Mouse (Mus musculus) liver, embryonic 11.5 days (tissue): Measurements from ENCODE around the gene Ifit3b. TPM values are rescaled to one million over a fixed set of nuclear protein-coding genes. Genes with fewer than 3 reads are reported as not detected.
"Not testable (repeated sequence)": the region's sequence is repeated elsewhere in the genome, so short reads cannot be mapped to it uniquely, and the experiment has no call there.

Experiments
- ATAC-seq: fragments of 200-750 bp; cut with Nextera tagmentation; replicated peaks from 2 replicates; pipeline ENCODE4 v1.8.0; 2017; ENCODE audit warnings: moderate number of reproducible peaks, mild to moderate bottlenecking, moderate TSS enrichment, moderate library complexity; ENCODE audit not compliant: low FRiP score
- DNase-seq: peaks from one replicate; pipeline ENCODE4 v3.0.0-alpha.2; 2017; ENCODE audit warnings: low spot score
- H3K27ac ChIP-seq: fragments of 300-500 bp; sonication (generic); 2 replicates; pipeline ENCODE4 v1.5.1; 2014; ENCODE audit warnings: mild to moderate bottlenecking, low read depth, low read length, control low read depth
- H3K27me3 ChIP-seq: fragments of 300-500 bp; sonication (generic); replicated peaks from 2 replicates; pipeline ENCODE4 v1.6.1; 2014; ENCODE audit warnings: low read length, mixed read lengths; ENCODE audit not compliant: control insufficient read depth, insufficient read depth
- H3K36me3 ChIP-seq: fragments of 300-500 bp; sonication (generic); 2 replicates; pipeline ENCODE4 v1.6.1; 2014; ENCODE audit warnings: mild to moderate bottlenecking, low read length, moderate library complexity, mixed read lengths; ENCODE audit not compliant: control insufficient read depth, insufficient read depth
- H3K4me1 ChIP-seq: fragments of 300-500 bp; sonication (generic); replicated peaks from 2 replicates; pipeline ENCODE4 v1.6.1; 2014; ENCODE audit warnings: low read length, mixed read lengths; ENCODE audit not compliant: control insufficient read depth, insufficient read depth
- H3K4me2 ChIP-seq: fragments of 300-500 bp; sonication (generic); 2 replicates; pipeline ENCODE4 v1.6.1; 2014; ENCODE audit warnings: mild to moderate bottlenecking, control low read depth, moderate library complexity
- H3K4me3 ChIP-seq: fragments of 300-500 bp; sonication (generic); 2 replicates; pipeline ENCODE4 v1.5.1; 2014; ENCODE audit warnings: low read depth, low read length, control low read depth
- H3K9ac ChIP-seq: fragments of 300-500 bp; sonication (generic); 2 replicates; pipeline ENCODE4 v1.6.1; 2014; ENCODE audit warnings: low read depth, low read length, control low read depth
- H3K9me3 ChIP-seq: fragments of 300-500 bp; sonication (generic); 2 replicates; pipeline ENCODE4 v1.6.1; 2016; ENCODE audit warnings: low read length, inconsistent platforms, mixed read lengths; ENCODE audit not compliant: control insufficient read depth
- WGBS: fragments of 180-500 bp; shearing (Covaris S2); extraction: QIAGEN DNeasy Blood & Tissue Kit; methylation state at CpG from one replicate; pipeline ENCODE4 v1.1.7; 2014; 5-methylcytosine and 5-hydroxymethylcytosine counted together
- polyA plus RNA-seq: library from polyadenylated mRNA; unstranded; fragments of >200 nt; fragmentation: Nextera tagmentation; extraction: Ambion mirVana; gene quantifications from 2 replicates; pipeline ENCODE4 v1.2.1, GENCODE M21; 2014

Gene Ifit3b
- not detected in 2 replicates for polyA plus RNA-seq

DNA sequence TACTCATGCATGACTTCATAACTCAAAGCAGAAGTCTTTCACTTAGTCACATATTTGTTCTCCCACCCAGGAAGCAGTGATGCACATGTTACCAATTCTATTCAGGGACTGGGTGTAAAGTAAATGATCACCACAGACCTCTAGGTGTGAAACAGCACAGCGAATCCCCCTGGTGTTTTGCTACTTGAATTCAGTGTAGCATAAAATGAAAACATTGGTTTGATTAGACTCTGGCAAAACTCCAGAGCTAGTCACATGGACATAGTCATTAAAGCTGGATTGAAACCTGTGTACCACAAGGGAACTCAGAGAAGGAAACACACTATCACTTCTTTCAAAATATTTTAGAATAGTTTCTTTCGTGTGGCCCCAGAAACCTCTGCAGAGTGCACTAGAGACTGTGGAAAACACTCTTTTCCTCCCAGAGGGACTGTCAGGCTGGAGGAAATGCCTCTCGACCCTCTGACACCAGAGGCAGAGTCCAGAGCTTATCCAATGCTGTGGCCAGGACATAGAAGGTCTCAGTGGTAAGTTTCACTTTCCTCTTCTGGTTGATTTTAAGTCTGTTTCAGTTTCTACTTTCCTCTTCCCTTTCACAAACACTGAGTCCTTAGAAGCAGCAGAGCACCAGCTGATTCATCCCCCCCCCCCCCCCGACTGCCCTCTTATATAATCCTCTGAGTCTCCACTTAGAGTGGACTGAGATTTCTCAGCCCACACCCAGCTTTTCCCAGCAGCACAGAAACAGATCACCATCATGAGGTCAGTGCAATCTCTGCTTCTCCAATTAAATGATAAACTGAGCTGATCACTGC lies at the start of gene Ifit3b:
TSS of gene Ifit3b (plus strand) at position 734 of the 815 bp plus-strand sequence.
- not testable (repeated sequence) for ATAC-seq, H3K9ac ChIP-seq, H3K36me3 ChIP-seq, H3K9me3 ChIP-seq, H3K4me2 ChIP-seq, DNase-seq, H3K4me3 ChIP-seq, H3K27me3 ChIP-seq, H3K4me1 ChIP-seq, H3K27ac ChIP-seq
- WGBS: 46% methylated on average over 4 of the region's 4 CpGs

DNA sequence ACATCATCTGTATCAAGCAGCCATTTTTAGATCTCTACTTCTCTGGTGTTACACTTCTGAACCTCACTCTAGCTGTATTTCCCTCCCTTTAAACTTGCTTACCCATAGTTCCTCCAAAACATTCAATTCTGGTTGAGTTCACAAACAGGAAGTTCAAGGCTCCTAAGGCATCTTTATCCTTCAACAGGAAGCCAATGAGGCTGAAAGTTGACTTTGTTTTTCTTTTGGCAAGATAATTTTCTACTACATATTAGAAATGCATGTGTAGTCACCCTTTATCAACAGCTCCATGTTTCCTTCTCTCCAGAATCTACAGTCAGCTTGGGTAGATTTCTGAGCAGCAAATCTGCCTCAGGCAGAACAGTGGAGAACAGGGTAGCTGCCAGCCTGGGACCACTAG lies 45.2 kb upstream of the Ifit3b start:
- H3K27ac ChIP-seq: no peak overlapping the region
- H3K36me3 ChIP-seq: no peaks in the 10 kb centered on the region
- ATAC-seq: no peak; the same call in 1 of the 2 replicates
- H3K4me1 ChIP-seq: no peaks in the 10 kb centered on the region
- H3K4me3 ChIP-seq: no peak overlapping the region
- no peak for DNase-seq
- H3K9ac ChIP-seq: no peak overlapping the region
- H3K27me3 ChIP-seq: no peaks in the 10 kb centered on the region
- no peak overlapping the region for H3K4me2 ChIP-seq
- no peaks in the 10 kb centered on the region for H3K9me3 ChIP-seq

DNA sequence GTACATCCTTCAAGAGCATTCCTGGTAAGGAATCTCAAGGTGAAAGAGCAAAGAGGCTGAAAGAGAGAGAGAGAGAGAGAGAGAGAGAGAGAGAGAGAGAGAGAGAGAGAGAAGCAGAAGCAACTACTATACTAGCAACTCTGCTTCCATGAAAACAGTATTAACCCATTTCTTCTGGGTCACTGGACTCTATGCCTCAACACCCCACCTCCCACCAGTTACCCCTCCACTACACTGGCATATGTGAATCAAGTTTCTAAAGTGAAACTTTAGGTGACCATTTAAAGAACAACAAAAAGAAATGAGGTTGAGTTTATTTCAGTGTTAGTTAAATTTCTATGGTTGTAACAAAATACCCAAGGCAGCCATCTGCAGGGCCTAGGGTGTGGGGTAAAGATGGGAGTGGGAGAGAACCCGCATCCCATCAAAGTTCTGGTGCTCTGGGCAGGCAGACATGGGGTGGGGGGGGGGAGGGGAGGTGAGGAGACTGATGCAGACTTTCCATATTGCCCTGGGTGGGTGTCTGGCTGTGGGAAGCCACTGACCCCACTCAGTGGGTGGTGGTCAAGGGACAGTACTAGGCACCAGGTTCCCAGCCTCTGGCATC lies 41.5 kb upstream of the Ifit3b start:
- Histone ChIP-seq H3K4me1 (no peaks in the 10 kb centered on the region), H3K27ac (no peak overlapping the region), H3K9me3 (no peaks in the 10 kb centered on the region), H3K9ac (no peak overlapping the region), H3K4me2 (no peak overlapping the region), H3K36me3 (no peaks in the 10 kb centered on the region), H3K4me3 (no peak overlapping the region), H3K27me3 (no peaks in the 10 kb centered on the region)
- WGBS: 94% methylated on average over 1 of the region's 1 CpGs
- no peak for DNase-seq
- ATAC-seq: no peak

DNA sequence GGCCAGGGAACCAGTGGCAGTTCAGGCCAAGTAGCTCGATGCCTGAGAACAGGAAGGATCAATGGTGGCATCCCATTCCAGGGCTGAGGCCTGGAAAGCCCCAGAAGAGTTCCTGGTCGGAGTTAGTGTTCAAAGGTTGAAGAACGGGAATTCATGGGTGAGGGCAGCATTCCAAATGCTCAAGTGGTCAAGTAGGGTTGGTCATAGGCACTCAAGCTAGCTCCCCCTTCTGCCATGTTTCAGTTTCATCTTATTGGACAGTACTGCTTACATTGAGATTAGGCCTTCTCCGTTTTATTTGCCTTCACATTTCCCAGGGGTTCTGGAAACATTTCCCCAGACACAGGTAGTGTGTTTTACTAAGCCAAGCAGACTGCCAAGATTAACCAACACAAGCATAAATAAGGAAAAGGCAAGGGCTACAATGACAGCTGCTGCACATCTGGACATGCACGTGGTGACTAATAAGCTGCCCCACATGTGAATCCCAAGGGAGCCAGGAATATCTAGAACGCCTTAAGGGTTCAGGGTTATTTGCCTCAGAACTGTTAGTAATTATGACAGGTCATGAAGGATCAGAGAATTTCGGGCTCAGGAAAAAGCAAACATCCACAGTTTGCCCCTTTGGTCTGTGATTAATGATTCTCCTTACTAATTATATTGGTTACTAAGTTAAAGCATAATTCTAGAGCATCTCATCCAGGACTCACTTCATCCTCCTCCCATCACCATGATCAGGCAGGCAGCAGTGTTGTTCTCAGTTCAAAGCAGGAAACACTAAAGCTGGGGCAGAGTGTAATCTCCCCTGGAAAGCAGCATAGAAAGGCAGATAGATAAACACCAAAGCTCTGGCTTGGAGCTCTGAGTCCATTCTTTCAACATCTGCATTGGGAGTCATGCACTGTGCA lies 38.5 kb upstream of the Ifit3b start:
- Histone ChIP-seq H3K27me3 (no peaks in the 10 kb centered on the region), H3K9me3 (no peaks in the 10 kb centered on the region), H3K27ac (no peak overlapping the region), H3K9ac (no peak overlapping the region), H3K4me2 (no peak overlapping the region), H3K36me3 (no peaks in the 10 kb centered on the region), H3K4me3 (no peak overlapping the region), H3K4me1 (no peaks in the 10 kb centered on the region)
- DNase-seq (no peak), ATAC-seq (no peak)
- WGBS: 73% methylated on average over 7 of the region's 7 CpGs

DNA sequence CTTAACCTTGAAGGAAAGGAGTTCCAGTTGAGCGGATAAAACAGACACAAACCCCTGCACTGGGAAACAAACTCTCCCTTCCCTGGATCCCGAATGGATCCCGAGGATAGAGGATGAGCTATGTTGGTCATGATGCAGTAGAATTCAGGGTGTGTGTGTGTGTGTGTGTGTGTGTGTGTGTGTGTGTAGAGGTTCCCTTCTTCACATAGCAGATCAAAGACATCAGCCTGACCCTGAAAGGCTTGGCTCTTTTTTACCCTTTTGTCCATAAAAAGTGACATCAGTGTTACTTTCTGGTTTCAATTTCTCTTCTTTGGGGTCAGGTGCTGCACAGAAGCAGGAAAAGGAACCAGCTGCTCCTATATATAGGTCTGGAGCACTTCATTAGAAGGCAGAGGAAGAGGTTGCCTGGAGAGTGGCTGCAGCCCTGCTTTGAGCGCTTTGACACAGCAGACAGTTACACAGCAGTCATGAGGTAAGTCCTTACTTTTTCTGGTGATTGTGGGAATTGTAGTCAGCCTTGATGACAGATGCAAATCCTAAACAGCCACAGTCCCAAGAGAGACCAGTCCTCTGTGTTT lies 37.8 kb upstream of the Ifit3b start:
- no peak overlapping the region for H3K27ac ChIP-seq
- H3K4me3 ChIP-seq: no peak overlapping the region
- no peaks in the 10 kb centered on the region for H3K9me3 ChIP-seq
- DNase-seq: no peak
- H3K4me2 ChIP-seq: no peak overlapping the region
- H3K4me1 ChIP-seq: no peaks in the 10 kb centered on the region
- H3K9ac ChIP-seq: no peak overlapping the region
- 76% methylated on average over 4 of the region's 4 CpGs for WGBS
- ATAC-seq: no peak
- H3K27me3 ChIP-seq: no peaks in the 10 kb centered on the region
- H3K36me3 ChIP-seq: no peaks in the 10 kb centered on the region

DNA sequence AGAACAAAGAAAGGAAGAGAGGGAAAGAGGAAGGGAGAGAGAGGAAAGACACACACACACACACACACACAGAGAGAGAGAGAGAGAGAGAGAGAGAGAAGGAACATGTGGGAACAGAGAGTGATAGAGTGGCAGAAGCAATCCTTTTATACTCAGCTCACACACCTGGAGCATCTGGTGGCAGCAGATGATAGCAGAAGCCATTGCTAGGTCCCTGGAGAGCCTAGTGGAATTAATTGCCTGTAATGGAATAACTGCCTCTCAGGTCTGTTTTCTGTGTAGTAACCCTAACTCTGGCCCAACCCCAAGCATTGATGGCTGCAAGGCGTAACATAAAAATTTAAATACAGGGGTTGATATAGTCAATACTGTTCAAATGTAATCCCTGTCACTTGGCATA lies 36.7 kb upstream of the Ifit3b start:
- Histone ChIP-seq H3K27me3 (no peaks in the 10 kb centered on the region), H3K36me3 (no peaks in the 10 kb centered on the region), H3K4me1 (no peaks in the 10 kb centered on the region), H3K4me2 (no peak overlapping the region), H3K4me3 (no peak overlapping the region), H3K27ac (no peak overlapping the region), H3K9me3 (no peaks in the 10 kb centered on the region), H3K9ac (no peak overlapping the region)
- WGBS: 85% methylated on average over 1 of the region's 1 CpGs
- ATAC-seq (no peak), DNase-seq (no peak)

DNA sequence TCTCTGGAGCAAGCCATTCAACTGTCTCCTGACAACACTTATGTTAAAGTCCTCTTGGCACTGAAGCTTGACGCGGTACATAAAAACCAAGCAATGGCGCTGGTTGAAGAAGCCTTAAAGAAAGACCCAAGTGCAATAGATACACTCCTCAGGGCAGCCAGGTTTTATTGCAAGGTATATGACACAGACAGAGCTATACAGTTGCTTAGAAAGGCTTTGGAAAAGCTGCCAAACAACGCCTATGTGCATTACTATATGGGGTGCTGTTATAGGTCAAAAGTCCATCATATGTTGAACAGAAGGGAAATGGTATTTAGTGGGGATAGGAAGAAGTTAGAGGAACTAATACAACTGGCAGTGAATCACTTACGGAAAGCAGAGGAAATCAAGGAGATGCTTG lies 34.1 kb upstream of the Ifit3b start:
- H3K4me1 ChIP-seq: no peaks in the 10 kb centered on the region
- no peak overlapping the region for H3K27ac ChIP-seq
- H3K27me3 ChIP-seq: no peaks in the 10 kb centered on the region
- no peaks in the 10 kb centered on the region for H3K36me3 ChIP-seq
- no peak overlapping the region for H3K9ac ChIP-seq
- WGBS: 90% methylated on average over 5 of the region's 5 CpGs
- no peaks in the 10 kb centered on the region for H3K9me3 ChIP-seq
- H3K4me3 ChIP-seq: no peak overlapping the region
- ATAC-seq (no peak), DNase-seq (no peak)
- no peak overlapping the region for H3K4me2 ChIP-seq

DNA sequence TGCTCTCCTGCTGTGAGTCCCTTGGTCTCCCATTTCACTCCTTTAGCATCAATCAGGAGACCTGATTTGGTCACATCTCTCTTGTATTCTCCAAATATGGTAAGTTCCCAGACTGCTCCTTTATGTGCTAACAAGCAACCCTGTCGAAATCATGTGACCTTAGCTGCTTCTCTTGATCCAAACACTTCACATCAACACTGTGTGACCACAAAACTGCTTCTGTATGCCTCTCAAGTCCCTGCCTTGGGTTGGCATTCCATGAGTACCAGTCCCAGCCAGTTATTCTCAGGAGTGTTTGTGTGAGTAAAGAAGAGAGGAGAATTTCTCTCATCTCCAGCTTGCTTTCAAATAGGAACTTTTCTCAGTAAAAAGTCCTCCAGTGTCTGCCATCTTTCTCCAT lies 30.6 kb upstream of the Ifit3b start:
- Histone ChIP-seq H3K27me3 (no peaks in the 10 kb centered on the region), H3K36me3 (no peaks in the 10 kb centered on the region), H3K9ac (no peak overlapping the region), H3K4me1 (no peaks in the 10 kb centered on the region), H3K4me2 (no peak overlapping the region), H3K27ac (no peak overlapping the region), H3K4me3 (no peak overlapping the region), H3K9me3 (no peaks in the 10 kb centered on the region)
- ATAC-seq: no peak
- DNase-seq: no peak
- WGBS: 72% methylated on average over 1 of the region's 1 CpGs
